In genomic region chr1:72182930-72183499, GRCm38 (mm10) we compare ENCODE assay signal across 8 mouse cellular contexts. TPM values are rescaled to one million over a fixed set of nuclear protein-coding genes. Genes with fewer than 3 reads are reported as not detected.
DNase-seq lines count a peak whose midpoint lies in the region; ATAC-seq and TF ChIP-seq lines count a peak whose summit lies in the region.

No protein-coding gene starts in this region.

- TF ChIP-seq EP300 in stomach, postnatal 0 days (optimal IDR thresholded peaks at IDR 0.05): no peak

- no peaks in the 10 kb centered on the region for H3K79me2 ChIP-seq in C2C12 (ENCODE audit: control insufficient read depth, insufficient read depth)

- no peaks in the 10 kb centered on the region for H3K27me3 ChIP-seq in C2C12 (ENCODE audit: control insufficient read depth, insufficient read depth, insufficient read length)
- H3K27me3 ChIP-seq in heart, embryonic 10.5 days (ENCODE audit: insufficient read depth, poor library complexity, severe bottlenecking): no peaks in the 10 kb centered on the region
- H3K27me3 ChIP-seq in kidney, embryonic 14.5 days (ENCODE audit: control insufficient read depth, insufficient read depth, low read length): no peaks in the 10 kb centered on the region
- H3K27me3 ChIP-seq in stomach, postnatal 0 days (ENCODE audit: control insufficient read depth, insufficient read depth, low read length): no peaks in the 10 kb centered on the region

- TF ChIP-seq CTCF in C2C12 (IDR thresholded peaks at IDR 0.05; ENCODE audit: control insufficient read depth, insufficient read depth, insufficient read length): no peak
- no peak for TF ChIP-seq CTCF in brain, embryonic 14.5 days (IDR thresholded peaks at IDR 0.05; ENCODE audit: borderline replicate concordance, extremely low read depth, insufficient read depth, insufficient read length)
- peak; percentile 43 for TF ChIP-seq CTCF in stomach, postnatal 0 days (IDR thresholded peaks at IDR 0.05; ENCODE audit: low read depth)

- H3K9ac ChIP-seq in kidney, embryonic 14.5 days (ENCODE audit: low read depth, low read length): peak overlapping the region; percentile 23; the same call in 1 of the 2 replicates
- H3K9ac ChIP-seq in stomach, postnatal 0 days (ENCODE audit: low read length): no peak overlapping the region

- H3K79me3 ChIP-seq in C2C12 (ENCODE audit: low read depth): no peaks in the 10 kb centered on the region

- H3K4me2 ChIP-seq in kidney, embryonic 14.5 days (replicated peaks; ENCODE audit: low read depth, low read length): peak overlapping the region; percentile 32
- peak overlapping the region; percentile 37 for H3K4me2 ChIP-seq in stomach, postnatal 0 days (replicated peaks; ENCODE audit: low read depth)

- ATAC-seq in kidney, embryonic 14.5 days (ENCODE audit: low FRiP score, low TSS enrichment): peak; percentile 82
- ATAC-seq in stomach, postnatal 0 days (ENCODE audit: low FRiP score, low TSS enrichment): peak; percentile 76

- TF ChIP-seq POLR2A in brain, embryonic 14.5 days (IDR thresholded peaks at IDR 0.05; ENCODE audit: borderline replicate concordance, extremely low read depth, insufficient read depth, insufficient read length, poor library complexity, severe bottlenecking): no peak

- no peak overlapping the region for H3K4me3 ChIP-seq in C2C12 (ENCODE audit: insufficient read depth, poor library complexity, severe bottlenecking)
- H3K4me3 ChIP-seq in heart, embryonic 10.5 days: peak overlapping the region; percentile 45
- H3K4me3 ChIP-seq in kidney, embryonic 14.5 days (ENCODE audit: low read length): 0 out of 2 replicates have a peak overlapping the region, but pooled peaks have one; percentile 4
- H3K4me3 ChIP-seq in stomach, postnatal 0 days (ENCODE audit: low read depth, low read length): no peak overlapping the region

- peak; percentile 68 for DNase-seq in brain, embryonic 14.5 days (ENCODE audit: low read depth)
- DNase-seq in heart, embryonic 10.5 days (ENCODE audit: low spot score): no peak
- DNase-seq in lung, postnatal 10 days: peak; percentile 52
- peak; percentile 47 for DNase-seq in stomach, postnatal 0 days (ENCODE audit: low spot score)
- DNase-seq in natural killer cell, adult 2 months (ENCODE audit: low spot score in 2 of 2): no peak
- DNase-seq in right cerebral cortex, postnatal 25 days: no peak

- H3ac ChIP-seq in C2C12 (ENCODE audit: control insufficient read depth, insufficient read length, low read depth): no peak overlapping the region

- H3K27ac ChIP-seq in heart, embryonic 10.5 days: peak overlapping the region; percentile 37; the same call in 1 of the 2 replicates
- H3K27ac ChIP-seq in kidney, embryonic 14.5 days (ENCODE audit: low read depth, low read length): no peak overlapping the region
- H3K27ac ChIP-seq in stomach, postnatal 0 days (replicated peaks): no peak overlapping the region

- peaks cover 12% of the 10 kb centered on the region for H3K4me1 ChIP-seq in heart, embryonic 10.5 days
- H3K4me1 ChIP-seq in kidney, embryonic 14.5 days (ENCODE audit: control insufficient read depth, insufficient read depth, low read length): no peaks in the 10 kb centered on the region
- no peaks in the 10 kb centered on the region for H3K4me1 ChIP-seq in stomach, postnatal 0 days (replicated peaks; ENCODE audit: control insufficient read depth, insufficient read depth)

- 9% methylated on average over 13 of the region's 13 CpGs for WGBS in heart, embryonic 10.5 days
- WGBS in kidney, embryonic 14.5 days: 8% methylated on average over 13 of the region's 13 CpGs
- 9% methylated on average over 13 of the region's 13 CpGs for WGBS in stomach, postnatal 0 days

- no peaks in the 10 kb centered on the region for H3K36me3 ChIP-seq in C2C12 (ENCODE audit: control insufficient read depth, insufficient read depth)
- H3K36me3 ChIP-seq in heart, embryonic 10.5 days: no peaks in the 10 kb centered on the region
- no peaks in the 10 kb centered on the region for H3K36me3 ChIP-seq in kidney, embryonic 14.5 days (ENCODE audit: control insufficient read depth, insufficient read depth, low read length)
- no peaks in the 10 kb centered on the region for H3K36me3 ChIP-seq in stomach, postnatal 0 days (ENCODE audit: control insufficient read depth, insufficient read depth, low read length)

- no peaks in the 10 kb centered on the region for H3K9me3 ChIP-seq in heart, embryonic 10.5 days
- no peaks in the 10 kb centered on the region for H3K9me3 ChIP-seq in kidney, embryonic 14.5 days (ENCODE audit: control insufficient read depth, low read length)
- H3K9me3 ChIP-seq in stomach, postnatal 0 days (ENCODE audit: control insufficient read depth, low read length): no peaks in the 10 kb centered on the region

TF ChIP-seq in C2C12, 6 proteins besides CTCF, POLR2A, EP300 and RAD21:
- TF ChIP-seq USF1 (IDR thresholded peaks at IDR 0.05; ENCODE audit: low read depth): peak; percentile 52
- TF ChIP-seq CEBPB (IDR thresholded peaks at IDR 0.05; ENCODE audit: low read depth): no peak
- TF ChIP-seq FOSL1 (IDR thresholded peaks at IDR 0.05; ENCODE audit: insufficient read depth, low read length, poor library complexity, severe bottlenecking): peak; percentile 43

RNA-seq across cellular contexts. Expression of gene Mreg, which starts 29.1 kb away (rescaled TPM):
- 1.6 TPM for polyA plus RNA-seq in C2C12 (2012; fragmentation: generic; extraction: Trizol)
- polyA plus RNA-seq in brain, embryonic 14.5 days (2012; rRNA removed): 0.61 and 0.79 TPM in 2 replicates
- polyA plus RNA-seq in heart, embryonic 10.5 days (2016; fragmentation: Nextera tagmentation; extraction: Ambion mirVana): 4.0 and 4.2 TPM in 2 replicates
- polyA plus RNA-seq in kidney, embryonic 14.5 days (2014; fragmentation: Nextera tagmentation; extraction: Ambion mirVana): 5.1 and 6.2 TPM in 2 replicates
- 34.6 and 37.7 TPM in 2 replicates for polyA plus RNA-seq in stomach, postnatal 0 days (2015; fragmentation: Nextera tagmentation; extraction: Ambion mirVana)

Comparison
In these comparisons a context has a peak if more than half of its experiments do, and no peak if none do; other contexts are left out.
1. H3K4me3 ChIP-seq: peak in heart, embryonic 10.5 days (single experiment) and kidney, embryonic 14.5 days (single experiment); none in C2C12 (single experiment) and stomach, postnatal 0 days (single experiment).
2. DNase-seq: peak in brain, embryonic 14.5 days (single experiment), lung, postnatal 10 days (single experiment) and stomach, postnatal 0 days (single experiment); none in heart, embryonic 10.5 days (single experiment), natural killer cell, adult 2 months (0 of 2) and right cerebral cortex, postnatal 25 days (single experiment).